13 mouse cellular contexts compared by ENCODE assay signal in genomic region chr12:112961428-112961827, GRCm38 (mm10). TPM values are rescaled to one million over a fixed set of nuclear protein-coding genes. Genes with fewer than 3 reads are reported as not detected.
A peak's percentile ranks its signal among the peaks of the same experiment; 100 is the strongest.
DNase-seq lines count a peak whose midpoint lies in the region; ATAC-seq lines count a peak whose summit lies in the region.
"Had no signal": no experiment of that assay in that cellular context is flagged by ENCODE, and none has a peak within 500 bp of the region (broad histone marks: within the 10 kb centered on the region; RNA-seq: fewer than 3 reads in every experiment).

No protein-coding gene starts in this region.

- ATAC-seq in hindbrain, embryonic 13.5 days (ENCODE audit: low FRiP score), result no peak
- ATAC-seq in neural tube, embryonic 14.5 days (ENCODE audit: low read depth), result 0 out of 2 replicates have a peak, but pooled peaks have one; percentile 20
- no peak for ATAC-seq in neural tube, embryonic 15.5 days (ENCODE audit: low FRiP score)
- ATAC-seq in limb, embryonic 15.5 days (ENCODE audit: insufficient number of reproducible peaks, low FRiP score, low TSS enrichment, low read depth), result no peak
- ATAC-seq: CD4-positive, CD25-positive, alpha-beta regulatory T cell, adult 4 months had no signal

- peaks cover 87% of the 10 kb centered on the region for H3K36me3 ChIP-seq in hindbrain, embryonic 13.5 days
- H3K36me3 ChIP-seq in hindbrain, embryonic 10.5 days, result peaks cover 98% of the 10 kb centered on the region
- peaks cover 66% of the 10 kb centered on the region for H3K36me3 ChIP-seq in neural tube, embryonic 14.5 days (ENCODE audit: control insufficient read depth, insufficient read depth, low read length)
- peaks cover 75% of the 10 kb centered on the region for H3K36me3 ChIP-seq in neural tube, embryonic 15.5 days
- peaks cover 84% of the 10 kb centered on the region for H3K36me3 ChIP-seq in limb, embryonic 15.5 days

- no peak overlapping the region for H3K4me2 ChIP-seq in hindbrain, embryonic 13.5 days
- H3K4me2 ChIP-seq in neural tube, embryonic 14.5 days (ENCODE audit: low read depth, low read length), result no peak overlapping the region
- no peak overlapping the region for H3K4me2 ChIP-seq in neural tube, embryonic 15.5 days
- no peak overlapping the region for H3K4me2 ChIP-seq in limb, embryonic 15.5 days
- H3K4me2 ChIP-seq: hindbrain, embryonic 12.5 days; liver, embryonic 11.5 days had no signal

- peak overlapping the region; percentile 39; the same call in 1 of the 2 replicates for H3K9ac ChIP-seq in hindbrain, embryonic 13.5 days
- H3K9ac ChIP-seq in neural tube, embryonic 14.5 days (replicated peaks; ENCODE audit: low read depth, low read length), result no peak overlapping the region
- H3K9ac ChIP-seq in neural tube, embryonic 15.5 days (replicated peaks), result no peak overlapping the region
- no peak overlapping the region for H3K9ac ChIP-seq in limb, embryonic 15.5 days
- H3K9ac ChIP-seq: hindbrain, embryonic 12.5 days had no signal

- DNase-seq in hindbrain, embryonic 10.5 days (ENCODE audit: low spot score), result no peak
- peak; percentile 74 for DNase-seq in gastrocnemius, adult 18-20 months (ENCODE audit: low spot score)
- no peak for DNase-seq in urinary bladder, postnatal 10 days (ENCODE audit: low spot score)
- no peak for DNase-seq in MN1 (ENCODE audit: low spot score)
- DNase-seq: right cerebral cortex, postnatal 25 days; thymus, postnatal 36 days had no signal

- WGBS in hindbrain, embryonic 13.5 days, result 80% methylated on average over 7 of the region's 7 CpGs
- WGBS in hindbrain, embryonic 10.5 days, result 92% methylated on average over 7 of the region's 7 CpGs
- WGBS in neural tube, embryonic 14.5 days, result 70% methylated on average over 7 of the region's 7 CpGs
- 68% methylated on average over 7 of the region's 7 CpGs for WGBS in neural tube, embryonic 15.5 days
- WGBS in limb, embryonic 15.5 days, result 71% methylated on average over 7 of the region's 7 CpGs

- H3K9me3 ChIP-seq in hindbrain, embryonic 13.5 days, result no peaks in the 10 kb centered on the region
- no peaks in the 10 kb centered on the region for H3K9me3 ChIP-seq in hindbrain, embryonic 10.5 days
- no peaks in the 10 kb centered on the region for H3K9me3 ChIP-seq in neural tube, embryonic 14.5 days (ENCODE audit: control insufficient read depth, low read length)
- H3K9me3 ChIP-seq in neural tube, embryonic 15.5 days (replicated peaks), result no peaks in the 10 kb centered on the region
- no peaks in the 10 kb centered on the region for H3K9me3 ChIP-seq in limb, embryonic 15.5 days
- H3K9me3 ChIP-seq: hindbrain, embryonic 12.5 days had no signal

- peak overlapping the region; percentile 35; the same call in 1 of the 2 replicates for H3K27ac ChIP-seq in hindbrain, embryonic 13.5 days
- no peak overlapping the region for H3K27ac ChIP-seq in hindbrain, embryonic 10.5 days
- H3K27ac ChIP-seq in neural tube, embryonic 14.5 days (ENCODE audit: low read depth, low read length), result no peak overlapping the region
- no peak overlapping the region; the same call in 1 of the 2 replicates for H3K27ac ChIP-seq in neural tube, embryonic 15.5 days (replicated peaks)
- peak overlapping the region; percentile 13; the same call in 1 of the 2 replicates for H3K27ac ChIP-seq in limb, embryonic 15.5 days
- H3K27ac ChIP-seq: hindbrain, embryonic 12.5 days had no signal

- H3K4me1 ChIP-seq in hindbrain, embryonic 13.5 days (replicated peaks), result no peaks in the 10 kb centered on the region
- 0 out of 2 replicates have a peak, but pooled peaks cover 4% of the 10 kb centered on the region for H3K4me1 ChIP-seq in hindbrain, embryonic 10.5 days (replicated peaks)
- no peaks in the 10 kb centered on the region for H3K4me1 ChIP-seq in neural tube, embryonic 14.5 days (ENCODE audit: control insufficient read depth, insufficient read depth, low read length)
- H3K4me1 ChIP-seq in neural tube, embryonic 15.5 days, result 0 out of 2 replicates have a peak, but pooled peaks cover 4% of the 10 kb centered on the region
- H3K4me1 ChIP-seq in limb, embryonic 15.5 days, result 0 out of 2 replicates have a peak, but pooled peaks cover 5% of the 10 kb centered on the region
- H3K4me1 ChIP-seq: hindbrain, embryonic 12.5 days had no signal

- H3K4me3 ChIP-seq in hindbrain, embryonic 13.5 days, result no peak overlapping the region
- no peak overlapping the region for H3K4me3 ChIP-seq in hindbrain, embryonic 10.5 days
- no peak overlapping the region for H3K4me3 ChIP-seq in neural tube, embryonic 14.5 days (ENCODE audit: low read depth, low read length)
- H3K4me3 ChIP-seq in neural tube, embryonic 15.5 days (replicated peaks), result no peak overlapping the region
- no peak overlapping the region for H3K4me3 ChIP-seq in limb, embryonic 15.5 days
- H3K4me3 ChIP-seq: hindbrain, embryonic 12.5 days had no signal

- H3K27me3 ChIP-seq in hindbrain, embryonic 13.5 days, result no peaks in the 10 kb centered on the region
- no peaks in the 10 kb centered on the region for H3K27me3 ChIP-seq in hindbrain, embryonic 10.5 days (ENCODE audit: insufficient read depth, poor library complexity, severe bottlenecking)
- no peaks in the 10 kb centered on the region for H3K27me3 ChIP-seq in neural tube, embryonic 14.5 days (ENCODE audit: control insufficient read depth, insufficient read depth, low read length)
- no peaks in the 10 kb centered on the region for H3K27me3 ChIP-seq in neural tube, embryonic 15.5 days (replicated peaks)
- no peaks in the 10 kb centered on the region for H3K27me3 ChIP-seq in limb, embryonic 15.5 days
- H3K27me3 ChIP-seq: hindbrain, embryonic 12.5 days had no signal

RNA-seq across cellular contexts. Expression of gene Btbd6, which starts 14.9 kb away (rescaled TPM):
- 40.0 and 45.5 TPM in 2 replicates for polyA plus RNA-seq in hindbrain, embryonic 13.5 days (2015; fragmentation: Nextera tagmentation; extraction: Ambion mirVana)
- polyA plus RNA-seq in hindbrain, embryonic 10.5 days (2016; fragmentation: Nextera tagmentation; extraction: Ambion mirVana), result 22.8 and 27.2 TPM in 2 replicates
- polyA plus RNA-seq in neural tube, embryonic 14.5 days (2014; fragmentation: Nextera tagmentation; extraction: Ambion mirVana), result 48.1 and 55.5 TPM in 2 replicates
- 46.3 and 50.0 TPM in 2 replicates for polyA plus RNA-seq in neural tube, embryonic 15.5 days (2015; fragmentation: Nextera tagmentation; extraction: Ambion mirVana)
- total RNA-seq in gastrocnemius, adult 18-20 months (2021), result 10 to 100 TPM; 19.6 to 20.4 TPM
- 25.4 and 26.3 TPM in 2 replicates for polyA plus RNA-seq in limb, embryonic 15.5 days (2015; fragmentation: Nextera tagmentation; extraction: Ambion mirVana)

RNA-seq across cellular contexts. Expression of gene Nudt14, which starts 19.5 kb away (rescaled TPM):
- polyA plus RNA-seq in hindbrain, embryonic 13.5 days (2015; fragmentation: Nextera tagmentation; extraction: Ambion mirVana), result 59.2 and 59.8 TPM in 2 replicates
- polyA plus RNA-seq in hindbrain, embryonic 10.5 days (2016; fragmentation: Nextera tagmentation; extraction: Ambion mirVana), result 79.5 and 83.0 TPM in 2 replicates
- 57.1 and 64.1 TPM in 2 replicates for polyA plus RNA-seq in neural tube, embryonic 14.5 days (2014; fragmentation: Nextera tagmentation; extraction: Ambion mirVana)
- polyA plus RNA-seq in neural tube, embryonic 15.5 days (2015; fragmentation: Nextera tagmentation; extraction: Ambion mirVana), result 62.4 and 66.8 TPM in 2 replicates
- total RNA-seq in gastrocnemius, adult 18-20 months (2021), result 1 to 10 TPM; 6.5 to 7.6 TPM
- polyA plus RNA-seq in limb, embryonic 15.5 days (2015; fragmentation: Nextera tagmentation; extraction: Ambion mirVana), result 70.5 and 71.2 TPM in 2 replicates

RNA-seq across cellular contexts. Expression of gene Jag2, which starts 31.9 kb away (rescaled TPM):
- 8.4 and 10.7 TPM in 2 replicates for polyA plus RNA-seq in hindbrain, embryonic 13.5 days (2015; fragmentation: Nextera tagmentation; extraction: Ambion mirVana)
- polyA plus RNA-seq in hindbrain, embryonic 10.5 days (2016; fragmentation: Nextera tagmentation; extraction: Ambion mirVana), result 4.7 and 4.8 TPM in 2 replicates
- 14.0 and 17.2 TPM in 2 replicates for polyA plus RNA-seq in neural tube, embryonic 14.5 days (2014; fragmentation: Nextera tagmentation; extraction: Ambion mirVana)
- 13.6 and 14.8 TPM in 2 replicates for polyA plus RNA-seq in neural tube, embryonic 15.5 days (2015; fragmentation: Nextera tagmentation; extraction: Ambion mirVana)
- 10 to 100 TPM; 22.1 to 24.0 TPM for total RNA-seq in gastrocnemius, adult 18-20 months (2021)
- polyA plus RNA-seq in limb, embryonic 15.5 days (2015; fragmentation: Nextera tagmentation; extraction: Ambion mirVana), result 10.3 and 11.6 TPM in 2 replicates

RNA-seq across cellular contexts. Expression of gene Brf1, which starts 39.1 kb away (rescaled TPM):
- 58.3 and 58.6 TPM in 2 replicates for polyA plus RNA-seq in hindbrain, embryonic 13.5 days (2015; fragmentation: Nextera tagmentation; extraction: Ambion mirVana)
- 55.4 and 57.1 TPM in 2 replicates for polyA plus RNA-seq in hindbrain, embryonic 10.5 days (2016; fragmentation: Nextera tagmentation; extraction: Ambion mirVana)
- 52.1 and 53.8 TPM in 2 replicates for polyA plus RNA-seq in neural tube, embryonic 14.5 days (2014; fragmentation: Nextera tagmentation; extraction: Ambion mirVana)
- polyA plus RNA-seq in neural tube, embryonic 15.5 days (2015; fragmentation: Nextera tagmentation; extraction: Ambion mirVana), result 44.1 and 49.3 TPM in 2 replicates
- total RNA-seq in gastrocnemius, adult 18-20 months (2021), result 10 to 100 TPM; 17.8 to 18.5 TPM
- polyA plus RNA-seq in limb, embryonic 15.5 days (2015; fragmentation: Nextera tagmentation; extraction: Ambion mirVana), result 57.1 and 61.7 TPM in 2 replicates

RNA-seq across cellular contexts. Expression of gene Pacs2, which starts 52.9 kb away (rescaled TPM):
- 24.1 and 24.7 TPM in 2 replicates for polyA plus RNA-seq in hindbrain, embryonic 13.5 days (2015; fragmentation: Nextera tagmentation; extraction: Ambion mirVana)
- 19.3 and 25.6 TPM in 2 replicates for polyA plus RNA-seq in hindbrain, embryonic 10.5 days (2016; fragmentation: Nextera tagmentation; extraction: Ambion mirVana)
- polyA plus RNA-seq in neural tube, embryonic 14.5 days (2014; fragmentation: Nextera tagmentation; extraction: Ambion mirVana), result 23.0 and 29.4 TPM in 2 replicates
- 21.9 and 27.6 TPM in 2 replicates for polyA plus RNA-seq in neural tube, embryonic 15.5 days (2015; fragmentation: Nextera tagmentation; extraction: Ambion mirVana)
- 10 to 100 TPM; 33.7 to 35.0 TPM for total RNA-seq in gastrocnemius, adult 18-20 months (2021)
- 12.9 and 13.8 TPM in 2 replicates for polyA plus RNA-seq in limb, embryonic 15.5 days (2015; fragmentation: Nextera tagmentation; extraction: Ambion mirVana)

Comparison
In these comparisons a context has a peak if more than half of its experiments do, and no peak if none do; other contexts are left out.
1. H3K27ac ChIP-seq: peak in hindbrain, embryonic 13.5 days (single experiment) and limb, embryonic 15.5 days (single experiment); none in hindbrain, embryonic 10.5 days (single experiment), neural tube, embryonic 14.5 days (single experiment) and neural tube, embryonic 15.5 days (single experiment).